Mouse (Mus musculus): ENCODE measurements at regions not wholly inside any gene's neighbourhood (a gene's known extent, or its start where the extent isn't known, plus 50 kb on each side); places are given as distances from the start of the nearest gene placed in this dataset.

DNA sequence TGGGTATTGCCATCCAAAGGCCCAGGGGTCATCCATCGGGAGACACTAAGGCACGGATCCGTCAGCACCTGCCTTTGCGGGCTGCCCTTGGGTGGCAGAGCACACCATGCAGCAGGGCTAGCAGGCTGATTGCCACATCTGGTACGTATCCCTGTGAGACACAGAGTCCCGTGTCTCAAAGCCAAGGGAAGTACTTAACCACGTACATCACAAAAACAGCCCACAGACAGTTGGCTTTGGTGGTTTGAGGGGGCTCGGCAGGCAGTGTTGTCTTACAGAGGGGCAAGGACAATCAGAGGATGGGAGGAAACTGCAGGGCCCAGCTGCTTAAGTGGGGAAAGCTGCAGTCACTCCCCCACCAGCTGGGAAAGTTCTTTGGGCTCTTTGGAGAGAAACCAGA, 119.1 kb downstream of the Asb1 start:
- TF ChIP-seq POLR2A (IDR thresholded peaks at IDR 0.05; ENCODE audit: low read depth, low read length) (no peak), CTCF (conservative IDR thresholded peaks at IDR 0.05; ENCODE audit: insufficient read depth, insufficient read length, low read depth, low read length) (no peak)
